Mouse (Mus musculus) midbrain, embryonic 14.5 days (tissue): ENCODE results near the gene Eif3b. TPM values are rescaled to one million over a fixed set of nuclear protein-coding genes. Genes with fewer than 3 reads are reported as not detected.

Experiments
- ATAC-seq: fragments of 200-750 bp; cut with Nextera tagmentation; 2 replicates; pipeline ENCODE4 v1.8.0; 2017; ENCODE audit warnings: moderate number of reproducible peaks, moderate library complexity; ENCODE audit not compliant: low FRiP score, low TSS enrichment
- DNase-seq: peaks from one replicate; pipeline ENCODE4 v3.0.0-alpha.2; 2015
- H3K27ac ChIP-seq: fragments of 300-500 bp; sonication (generic); replicated peaks from 2 replicates; pipeline ENCODE4 v1.5.1; 2014; ENCODE audit warnings: mild to moderate bottlenecking, low read depth, low read length, moderate library complexity
- H3K27me3 ChIP-seq: fragments of 300-500 bp; sonication (generic); 2 replicates; pipeline ENCODE4 v1.6.1; 2014; ENCODE audit warnings: low read length, control low read depth, mixed read lengths; ENCODE audit not compliant: control insufficient read depth, insufficient read depth
- H3K36me3 ChIP-seq: fragments of 300-500 bp; sonication (generic); 2 replicates; pipeline ENCODE4 v1.6.1; 2014; ENCODE audit warnings: low read length, control low read depth; ENCODE audit not compliant: control insufficient read depth, insufficient read depth
- H3K4me1 ChIP-seq: fragments of 300-500 bp; sonication (generic); 2 replicates; pipeline ENCODE4 v1.6.1; 2014; ENCODE audit warnings: mild to moderate bottlenecking, antibody characterized with exemption, low read length, control low read depth; ENCODE audit not compliant: control insufficient read depth, insufficient read depth
- H3K4me2 ChIP-seq: fragments of 300-500 bp; sonication (generic); 2 replicates; pipeline ENCODE4 v1.6.1; 2014; ENCODE audit warnings: mild to moderate bottlenecking, low read length, moderate library complexity
- H3K4me3 ChIP-seq: fragments of 300-500 bp; sonication (generic); replicated peaks from 2 replicates; pipeline ENCODE4 v1.5.1; 2014; ENCODE audit warnings: low read depth, low read length
- H3K9ac ChIP-seq: fragments of 300-500 bp; sonication (generic); replicated peaks from 2 replicates; pipeline ENCODE4 v1.6.1; 2014; ENCODE audit warnings: mild to moderate bottlenecking, low read length, moderate library complexity
- H3K9me3 ChIP-seq: fragments of 300-500 bp; sonication (generic); 2 replicates; pipeline ENCODE4 v1.6.1; 2016; ENCODE audit warnings: low read length, control low read depth, mixed read lengths; ENCODE audit not compliant: control insufficient read depth
- WGBS: fragments of 180-500 bp; shearing (Covaris S2); extraction: QIAGEN DNeasy Blood & Tissue Kit; methylation state at CpG from one replicate; pipeline ENCODE4 v1.1.7; 2014; 5-methylcytosine and 5-hydroxymethylcytosine counted together
- microRNA-seq: library from miRNA; unstranded; fragments of <30 nt; microRNA quantifications from one replicate; pipeline ENCODE4, GENCODE M21; 2016
- polyA plus RNA-seq: library from polyadenylated mRNA; unstranded; fragments of >200 nt; fragmentation: Nextera tagmentation; extraction: Ambion mirVana; gene quantifications from 2 replicates; pipeline ENCODE4 v1.2.1, GENCODE M21; 2014

Eif3b gene
- polyA plus RNA-seq, 1 experiment from 2014 or later, result 90.6 TPM

- Histone ChIP-seq H3K4me3 (no peak overlapping the region), H3K4me1 (no peaks in the 10 kb centered on the region), H3K4me2 (no peak overlapping the region), H3K9me3 (no peaks in the 10 kb centered on the region), H3K36me3 (no peaks in the 10 kb centered on the region), H3K27ac (no peak overlapping the region), H3K9ac (no peak overlapping the region), H3K27me3 (no peaks in the 10 kb centered on the region)
- WGBS, result 64% methylated on average over 6 of the region's 6 CpGs
- no peak for ATAC-seq
- DNase-seq, result no peak
These were observed 72.0 kb downstream of the Eif3b start for GRCm38 (mm10) chr5:140491142-140491541.

GRCm38 (mm10) chr5:140492684-140493233 is 73.6 kb downstream of the Eif3b start:
- no peak overlapping the region for H3K9ac ChIP-seq
- 41% methylated on average over 11 of the region's 11 CpGs for WGBS
- DNase-seq, result no peak

More at GRCm38 (mm10) chr5:140492684-140493233, 73.6 kb downstream of the Eif3b start:
- ATAC-seq, result no peak
- Histone ChIP-seq H3K36me3 (no peaks in the 10 kb centered on the region), H3K27ac (no peak overlapping the region), H3K4me3 (no peak overlapping the region), H3K27me3 (no peaks in the 10 kb centered on the region), H3K9me3 (no peaks in the 10 kb centered on the region), H3K4me2 (no peak overlapping the region), H3K4me1 (no peaks in the 10 kb centered on the region)

Small RNA genes within 50 kb of the gene (microRNA-seq; reads per million reads assigned to microRNA genes)
- gene Mir7038, result not detected

Other genes with a start within 250 kb of the Eif3b start
- 29.8 and 30.3 TPM in 2 replicates for gene Mad1l1, start 97.8 kb upstream of the Eif3b start, polyA plus RNA-seq
- 16.5 and 18.8 TPM in 2 replicates for gene Nudt1, start 97.7 kb upstream of the Eif3b start, polyA plus RNA-seq
- gene Mrm2, start 87.4 kb upstream of the Eif3b start, polyA plus RNA-seq, result 20.3 and 22.5 TPM in 2 replicates
- 13.4 and 19.4 TPM in 2 replicates for gene Snx8, start 30.1 kb upstream of the Eif3b start, polyA plus RNA-seq
- gene Gm4869, start 26.3 kb downstream of the Eif3b start, polyA plus RNA-seq, result not detected in 2 replicates
- 14.8 and 16.2 TPM in 2 replicates for gene Chst12, start 86.2 kb downstream of the Eif3b start, polyA plus RNA-seq
- gene Grifin, start 145.7 kb downstream of the Eif3b start, polyA plus RNA-seq, result not detected in 2 replicates
- 20.5 and 25.2 TPM in 2 replicates for gene Lfng, start 188.0 kb downstream of the Eif3b start, polyA plus RNA-seq
- 72.1 and 86.7 TPM in 2 replicates for gene Ttyh3, start 229.7 kb downstream of the Eif3b start, polyA plus RNA-seq